Mouse (Mus musculus) forebrain, embryonic 10.5 days (tissue): Measurements from ENCODE around the gene Tex11. TPM values are rescaled to one million over a fixed set of nuclear protein-coding genes. Genes with fewer than 3 reads are reported as not detected.
"Not testable (repeated sequence)": the region's sequence is repeated elsewhere in the genome, so short reads cannot be mapped to it uniquely, and the experiment has no call there.

Experiments used
- DNase-seq: peaks from one replicate; pipeline ENCODE4 v3.0.0-alpha.2; 2017; ENCODE audit warnings: low spot score; ENCODE audit errors: extremely low spot score
- H3K27ac ChIP-seq: fragments of 300-500 bp; sonication (generic); 2 replicates; pipeline ENCODE4 v1.5.1; 2016; ENCODE audit warnings: mild to moderate bottlenecking
- H3K27me3 ChIP-seq: fragments of 300-500 bp; sonication (generic); 2 replicates; pipeline ENCODE4 v1.6.1; 2016; ENCODE audit warnings: mild to moderate bottlenecking; ENCODE audit not compliant: poor library complexity, severe bottlenecking
- H3K36me3 ChIP-seq: fragments of 300-500 bp; sonication (generic); replicated peaks from 2 replicates; pipeline ENCODE4 v1.6.1; 2016; ENCODE audit warnings: mild to moderate bottlenecking, moderate library complexity
- H3K4me1 ChIP-seq: fragments of 300-500 bp; sonication (generic); 2 replicates; pipeline ENCODE4 v1.6.1; 2016
- H3K4me3 ChIP-seq: fragments of 300-500 bp; sonication (generic); 2 replicates; pipeline ENCODE4 v1.5.1; 2016; ENCODE audit warnings: mild to moderate bottlenecking, moderate library complexity
- H3K9me3 ChIP-seq: fragments of 300-500 bp; sonication (generic); 2 replicates; pipeline ENCODE4 v1.6.1; 2016; ENCODE audit warnings: mild to moderate bottlenecking, moderate library complexity
- WGBS: fragments of 180-500 bp; shearing (Covaris S2); methylation state at CpG from one replicate; pipeline ENCODE4 v1.1.7; 2016; 5-methylcytosine and 5-hydroxymethylcytosine counted together
- polyA plus RNA-seq: library from polyadenylated mRNA; unstranded; fragments of >200 nt; fragmentation: Nextera tagmentation; extraction: Ambion mirVana; gene quantifications from 2 replicates; pipeline ENCODE4 v1.2.1, GENCODE M21; 2016

The Tex11 gene
- not detected in 2 replicates for polyA plus RNA-seq

DNA sequence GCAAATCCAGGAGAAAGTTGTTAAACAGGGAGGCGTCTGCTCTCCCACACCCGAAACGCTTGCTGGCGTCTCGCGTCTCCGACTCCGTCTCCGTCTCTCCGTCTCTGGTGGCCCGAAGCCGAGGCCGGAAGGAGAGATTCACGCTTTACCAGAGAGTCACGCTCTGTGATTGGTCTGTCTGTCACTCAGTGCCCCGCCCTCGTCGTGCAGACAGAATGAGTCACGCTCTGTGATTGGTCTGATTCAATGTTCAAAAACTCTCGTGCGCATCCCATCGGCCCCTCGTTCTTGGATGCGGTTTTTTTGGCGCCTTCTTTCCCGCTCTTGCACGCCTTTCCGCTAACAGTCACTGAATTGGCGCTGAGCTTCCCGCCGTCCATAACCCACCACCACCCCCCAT is at the start of gene Tex11:
Tex11 (minus strand) TSS at position 127 of the 400 bp plus-strand sequence.
- no peak within 1 kb of the TSS for H3K4me3 ChIP-seq
- WGBS = 90% methylated on average over 31 of the region's 31 CpGs

GRCm38 (mm10) chrX:101085920-101086319 is 26.5 kb upstream of the Tex11 start, which contains the start of gene Slc7a3:
Slc7a3 (minus strand) TSS chrX:101086020.
- DNase-seq = no peak
- peaks cover 56% of the 10 kb centered on the region for H3K27me3 ChIP-seq
- peaks cover 6% of the 10 kb centered on the region for H3K4me1 ChIP-seq
- no peaks in the 10 kb centered on the region for H3K36me3 ChIP-seq
- peak within 1 kb of the TSS; percentile 51 for H3K4me3 ChIP-seq
- H3K27ac ChIP-seq = no peak within 1 kb of the TSS
- 46% methylated on average over 11 of the region's 11 CpGs for WGBS
- no peaks in the 10 kb centered on the region for H3K9me3 ChIP-seq

More for the DNA sequence above, at the start of gene Tex11:
- Histone ChIP-seq H3K4me1 (no peaks in the 10 kb centered on the region), H3K27me3 (no peaks in the 10 kb centered on the region), H3K9me3 (peaks cover 7% of the 10 kb centered on the region; the same call in 1 of the 2 replicates), H3K27ac (no peak within 1 kb of the TSS), H3K36me3 (no peaks in the 10 kb centered on the region)
- no peak for DNase-seq

- H3K4me1 ChIP-seq, DNase-seq, H3K9me3 ChIP-seq, H3K36me3 ChIP-seq, H3K27ac ChIP-seq: not testable (repeated sequence)
- Histone ChIP-seq H3K27me3 (peaks cover 56% of the 10 kb centered on the region), H3K4me3 (peak overlapping the region; percentile 51)
- 33% methylated on average over 9 of the region's 9 CpGs for WGBS
These were observed 25.7 kb upstream of the Tex11 start for GRCm38 (mm10) chrX:101085211-101085610.

DNA sequence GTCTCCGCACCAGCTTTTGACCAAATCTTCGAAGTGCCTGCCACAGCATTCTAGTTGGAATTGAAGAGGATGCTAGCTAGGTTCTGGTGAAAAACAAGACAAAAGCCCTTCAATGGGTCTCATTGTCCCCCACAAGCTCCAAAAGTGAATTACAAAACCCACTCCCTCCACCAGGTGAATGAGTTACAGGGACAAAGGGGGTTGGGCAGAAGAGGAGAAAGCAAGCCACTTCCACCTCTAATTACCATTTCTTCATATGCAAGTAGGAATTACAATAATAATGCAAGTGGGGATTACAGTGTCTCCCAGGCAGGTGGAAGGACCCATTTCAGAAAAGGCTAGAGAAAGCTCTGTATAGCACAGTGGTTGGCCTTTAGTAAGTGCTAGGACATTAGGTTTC is 24.7 kb upstream of the Tex11 start:
- 43% methylated on average over 2 of the region's 2 CpGs for WGBS
- Histone ChIP-seq H3K27ac (no peak overlapping the region), H3K4me3 (peak overlapping the region; percentile 51; the same call in 1 of the 2 replicates), H3K36me3 (no peaks in the 10 kb centered on the region), H3K4me1 (peaks cover 6% of the 10 kb centered on the region), H3K27me3 (peaks cover 56% of the 10 kb centered on the region), H3K9me3 (no peaks in the 10 kb centered on the region)
- no peak for DNase-seq

DNA sequence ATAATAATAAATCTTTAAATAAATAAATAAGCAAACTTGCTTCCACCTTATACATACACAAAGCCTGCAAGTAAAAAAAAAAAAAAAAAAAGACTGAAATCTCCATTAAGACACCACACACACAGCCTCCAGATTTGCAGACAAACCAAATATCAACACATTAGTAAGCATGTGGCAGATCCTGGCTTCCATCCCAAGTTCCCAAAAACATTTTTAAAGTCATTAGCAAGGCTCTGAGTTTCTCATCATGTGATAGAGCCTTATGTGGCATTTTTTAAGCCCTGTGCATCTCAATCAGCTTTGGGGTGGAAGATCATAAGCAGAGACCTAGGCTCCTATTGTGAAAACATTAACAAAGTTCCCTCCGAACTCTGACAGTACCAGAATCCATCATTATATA is 5.8 kb upstream of the Tex11 start:
- Histone ChIP-seq H3K27me3 (peaks cover 8% of the 10 kb centered on the region), H3K27ac (no peak overlapping the region), H3K36me3 (no peaks in the 10 kb centered on the region), H3K4me3 (no peak overlapping the region), H3K9me3 (no peaks in the 10 kb centered on the region), H3K4me1 (no peaks in the 10 kb centered on the region)
- WGBS = 72% methylated on average over 1 of the region's 1 CpGs
- no peak for DNase-seq

DNA sequence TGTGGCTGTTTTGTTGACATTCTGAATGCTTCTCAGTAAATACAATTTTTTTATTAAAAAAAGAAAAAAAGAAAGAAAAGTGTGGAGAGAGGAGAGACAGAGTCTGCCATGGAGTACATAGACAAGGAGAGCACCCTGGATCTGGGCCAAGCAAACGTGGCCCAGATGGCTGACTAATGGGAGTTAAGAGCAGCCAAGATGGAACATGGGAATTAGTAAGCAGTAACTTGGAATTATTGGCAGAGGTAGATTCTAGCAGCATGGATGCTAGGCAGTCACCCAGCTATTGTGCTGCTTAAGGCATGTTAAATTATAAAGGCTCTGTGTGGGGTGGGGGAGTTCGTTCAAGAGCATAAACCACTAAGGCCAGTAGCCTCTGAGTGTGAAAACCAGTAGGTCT is 4.0 kb upstream of the Tex11 start:
- Histone ChIP-seq H3K27me3 (peaks cover 8% of the 10 kb centered on the region), H3K9me3 (peaks cover 7% of the 10 kb centered on the region; the same call in 1 of the 2 replicates), H3K36me3 (no peaks in the 10 kb centered on the region), H3K4me3 (no peak overlapping the region), H3K27ac (no peak overlapping the region), H3K4me1 (no peaks in the 10 kb centered on the region)
- no peak for DNase-seq
- 83% methylated on average over 2 of the region's 2 CpGs for WGBS

GRCm38 (mm10) chrX:100943640-100944039 is 115.8 kb downstream of the Tex11 start:
- DNase-seq = no peak
- Histone ChIP-seq H3K36me3 (no peaks in the 10 kb centered on the region), H3K9me3 (no peaks in the 10 kb centered on the region), H3K4me1 (no peaks in the 10 kb centered on the region), H3K4me3 (no peak overlapping the region), H3K27me3 (peaks cover 36% of the 10 kb centered on the region), H3K27ac (no peak overlapping the region)
- 56% methylated on average over 2 of the region's 2 CpGs for WGBS

DNA sequence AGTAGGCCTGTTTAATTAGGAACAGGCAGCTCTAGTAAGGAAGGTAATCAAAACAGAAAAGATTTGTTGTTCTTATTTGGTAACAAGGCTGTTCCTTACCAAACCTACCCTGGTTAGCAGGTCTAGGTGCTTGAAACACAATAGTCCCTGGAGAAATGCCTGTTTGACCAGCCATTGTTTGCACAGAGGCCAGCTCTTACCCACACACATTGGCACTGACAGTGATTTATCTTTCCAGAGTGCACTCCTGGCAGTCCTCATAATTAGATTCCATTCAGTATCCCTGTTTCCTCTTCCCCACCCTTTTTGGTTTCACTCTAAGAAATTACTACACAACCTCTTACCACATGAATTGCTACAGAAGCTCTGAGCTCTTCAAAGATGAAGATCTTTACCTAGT is 220.3 kb downstream of the Tex11 start:
- Histone ChIP-seq H3K4me1 (no peaks in the 10 kb centered on the region), H3K4me3 (no peak overlapping the region), H3K27ac (no peak overlapping the region), H3K9me3 (no peaks in the 10 kb centered on the region), H3K27me3 (peaks cover 73% of the 10 kb centered on the region), H3K36me3 (no peaks in the 10 kb centered on the region)
- no peak for DNase-seq

DNA sequence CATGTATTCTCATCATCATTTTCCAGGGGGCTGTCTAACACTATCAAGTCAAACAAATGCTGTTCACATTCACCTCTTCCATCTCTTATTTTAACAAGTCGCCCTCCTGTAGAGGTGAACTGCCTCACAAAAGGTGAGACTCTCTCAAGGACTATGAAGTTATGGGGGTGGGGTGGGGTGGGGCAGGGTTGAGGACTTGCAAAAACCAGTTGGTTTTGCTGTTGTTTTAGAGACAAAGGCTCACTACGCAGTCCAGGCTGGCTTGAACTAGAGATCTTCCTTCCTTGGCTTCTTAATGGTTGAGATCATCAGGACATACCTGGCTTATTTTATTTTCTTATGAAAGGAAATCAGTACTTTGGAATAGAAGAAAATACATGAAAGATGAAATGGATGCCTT is 226.7 kb downstream of the Tex11 start:
- no peak overlapping the region for H3K27ac ChIP-seq
- H3K4me3 ChIP-seq = no peak overlapping the region
- no peaks in the 10 kb centered on the region for H3K36me3 ChIP-seq
- peaks cover 72% of the 10 kb centered on the region for H3K27me3 ChIP-seq
- DNase-seq = no peak
- H3K9me3 ChIP-seq = no peaks in the 10 kb centered on the region
- H3K4me1 ChIP-seq = no peaks in the 10 kb centered on the region
- WGBS = 78% methylated on average over 2 of the region's 2 CpGs

DNA sequence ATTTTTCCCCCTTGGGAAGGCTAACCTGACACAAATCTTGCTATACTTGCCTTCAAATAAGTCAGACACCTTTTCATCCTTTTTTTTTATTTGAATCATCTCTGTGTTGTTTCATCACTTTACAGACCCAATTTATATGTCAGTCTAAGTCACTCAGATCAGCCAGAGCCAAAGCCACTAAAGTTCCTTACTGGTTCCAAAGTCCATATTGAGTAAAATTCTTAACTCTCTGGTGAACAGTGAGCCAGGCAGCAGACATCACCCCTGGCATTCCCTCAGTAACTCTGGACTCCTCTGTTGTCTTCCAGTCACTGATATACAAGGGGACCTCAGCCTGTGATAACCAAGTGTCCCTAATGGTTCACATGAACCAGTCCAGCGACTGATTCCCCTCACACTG is 233.9 kb downstream of the Tex11 start:
- Histone ChIP-seq H3K9me3 (no peaks in the 10 kb centered on the region), H3K27me3 (peaks cover 53% of the 10 kb centered on the region), H3K27ac (no peak overlapping the region), H3K4me1 (no peaks in the 10 kb centered on the region), H3K36me3 (no peaks in the 10 kb centered on the region), H3K4me3 (no peak overlapping the region)
- 71% methylated on average over 1 of the region's 1 CpGs for WGBS
- no peak for DNase-seq

DNA sequence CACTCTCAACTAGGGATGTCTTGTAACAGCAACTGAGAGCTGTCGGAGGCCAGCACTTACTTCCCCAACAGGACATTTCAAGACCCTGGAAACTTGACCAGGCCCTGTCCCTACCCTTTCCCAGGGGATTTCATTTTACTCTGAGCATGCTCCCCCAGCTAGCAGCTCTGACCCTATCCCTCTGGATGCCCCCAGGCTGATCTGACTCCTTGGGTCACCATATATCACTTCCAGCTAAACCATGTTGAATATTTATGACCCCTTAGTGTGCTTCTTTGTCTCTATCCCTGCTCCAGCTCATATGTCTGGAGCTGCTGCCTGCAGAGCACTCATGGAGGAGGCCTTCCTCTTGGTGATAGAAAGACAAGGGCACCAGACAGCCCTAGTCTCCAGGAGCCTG is 238.3 kb downstream of the Tex11 start:
- H3K4me1 ChIP-seq = no peaks in the 10 kb centered on the region
- no peak overlapping the region for H3K4me3 ChIP-seq
- WGBS = 88% methylated on average over 1 of the region's 1 CpGs
- H3K36me3 ChIP-seq = peaks cover 28% of the 10 kb centered on the region
- H3K9me3 ChIP-seq = no peaks in the 10 kb centered on the region
- no peak overlapping the region for H3K27ac ChIP-seq
- H3K27me3 ChIP-seq = peaks cover 72% of the 10 kb centered on the region
- no peak for DNase-seq

- no peaks in the 10 kb centered on the region for H3K9me3 ChIP-seq
- no peak overlapping the region for H3K27ac ChIP-seq
- no peak overlapping the region for H3K4me3 ChIP-seq
- 91% methylated on average over 9 of the region's 9 CpGs for WGBS
- peaks cover 68% of the 10 kb centered on the region for H3K27me3 ChIP-seq
- peaks cover 53% of the 10 kb centered on the region for H3K36me3 ChIP-seq
- no peaks in the 10 kb centered on the region for H3K4me1 ChIP-seq
- no peak for DNase-seq
These were observed 240.8 kb downstream of the Tex11 start for GRCm38 (mm10) chrX:100818681-100819080.

GRCm38 (mm10) chrX:100815766-100816165 is 243.7 kb downstream of the Tex11 start:
- Histone ChIP-seq H3K4me1 (no peaks in the 10 kb centered on the region), H3K4me3 (no peak overlapping the region), H3K27me3 (peaks cover 77% of the 10 kb centered on the region), H3K9me3 (no peaks in the 10 kb centered on the region), H3K36me3 (peaks cover 82% of the 10 kb centered on the region), H3K27ac (no peak overlapping the region)
- no peak for DNase-seq
- WGBS = 92% methylated on average over 7 of the region's 7 CpGs

- H3K27ac ChIP-seq = no peak overlapping the region
- H3K9me3 ChIP-seq = no peaks in the 10 kb centered on the region
- peaks cover 74% of the 10 kb centered on the region for H3K27me3 ChIP-seq
- H3K4me1 ChIP-seq = no peaks in the 10 kb centered on the region
- peaks cover 97% of the 10 kb centered on the region for H3K36me3 ChIP-seq
- 74% methylated on average over 8 of the region's 8 CpGs for WGBS
- DNase-seq = no peak
- H3K4me3 ChIP-seq = no peak overlapping the region
These were observed 245.3 kb downstream of the Tex11 start for GRCm38 (mm10) chrX:100814139-100814538.
